Mouse (Mus musculus) kidney, postnatal 0 days (tissue): Measurements from ENCODE around the gene Pomgnt2. TPM values are rescaled to one million over a fixed set of nuclear protein-coding genes. Genes with fewer than 3 reads are reported as not detected.
"Not testable (repeated sequence)": the region's sequence is repeated elsewhere in the genome, so short reads cannot be mapped to it uniquely, and the experiment has no call there.

Experiments used
- ATAC-seq: fragments of 200-750 bp; cut with Nextera tagmentation; replicated peaks from 2 replicates; pipeline ENCODE4 v1.8.0; 2017; ENCODE audit warnings: low read depth, moderate number of reproducible peaks, moderate TSS enrichment, moderate library complexity; ENCODE audit not compliant: low FRiP score
- DNase-seq: peaks from one replicate; pipeline ENCODE4 v3.0.0-alpha.2; 2016; ENCODE audit warnings: low spot score
- H3K27ac ChIP-seq: fragments of 300-500 bp; sonication (generic); 2 replicates; pipeline ENCODE4 v1.5.1; 2014; ENCODE audit warnings: mild to moderate bottlenecking
- H3K27me3 ChIP-seq: fragments of 300-500 bp; sonication (generic); 2 replicates; pipeline ENCODE4 v1.6.1; 2014; ENCODE audit warnings: low read length, mixed read lengths; ENCODE audit not compliant: insufficient read depth
- H3K36me3 ChIP-seq: fragments of 300-500 bp; sonication (generic); 2 replicates; pipeline ENCODE4 v1.6.1; 2014; ENCODE audit warnings: low read length, mixed read lengths; ENCODE audit not compliant: insufficient read depth
- H3K4me1 ChIP-seq: fragments of 300-500 bp; sonication (generic); replicated peaks from 2 replicates; pipeline ENCODE4 v1.6.1; 2014; ENCODE audit warnings: antibody characterized with exemption, low read length, mixed read lengths; ENCODE audit not compliant: insufficient read depth
- H3K4me2 ChIP-seq: fragments of 300-500 bp; sonication (generic); 2 replicates; pipeline ENCODE4 v1.6.1; 2014; ENCODE audit warnings: mild to moderate bottlenecking, low read length, moderate library complexity, mixed read lengths
- H3K4me3 ChIP-seq: fragments of 300-500 bp; sonication (generic); replicated peaks from 2 replicates; pipeline ENCODE4 v1.5.1; 2014; ENCODE audit warnings: low read depth, low read length
- H3K9ac ChIP-seq: fragments of 300-500 bp; sonication (generic); 2 replicates; pipeline ENCODE4 v1.6.1; 2014; ENCODE audit warnings: low read depth, low read length
- H3K9me3 ChIP-seq: fragments of 300-500 bp; sonication (generic); replicated peaks from 2 replicates; pipeline ENCODE4 v1.6.1; 2016; ENCODE audit warnings: low read length, inconsistent platforms, mixed read lengths
- CTCF ChIP-seq: IDR thresholded peaks from 2 replicates; pipeline ENCODE4 v1.5.1; 2016; ENCODE audit warnings: antibody characterized with exemption, low read depth, mild to moderate bottlenecking, moderate library complexity
- WGBS: fragments of 180-500 bp; shearing (Covaris S2); extraction: QIAGEN DNeasy Blood & Tissue Kit; methylation state at CpG from one replicate; pipeline ENCODE4 v1.1.7; 2014; 5-methylcytosine and 5-hydroxymethylcytosine counted together
- polyA plus RNA-seq: library from polyadenylated mRNA; unstranded; fragments of >200 nt; fragmentation: Nextera tagmentation; extraction: Ambion mirVana; gene quantifications from 2 replicates; pipeline ENCODE4 v1.2.1, GENCODE M21; 2015

Pomgnt2 gene
- polyA plus RNA-seq, 1 experiment from 2014 or later, result 12.6 TPM

- 90% methylated on average over 6 of the region's 6 CpGs for WGBS
- TF ChIP-seq CTCF, result no peak
- ATAC-seq (no peak), DNase-seq (no peak)
- Histone ChIP-seq H3K4me2 (no peak overlapping the region), H3K9ac (no peak overlapping the region), H3K36me3 (no peaks in the 10 kb centered on the region), H3K27me3 (no peaks in the 10 kb centered on the region), H3K9me3 (no peaks in the 10 kb centered on the region), H3K4me3 (no peak overlapping the region), H3K27ac (no peak overlapping the region), H3K4me1 (0 out of 2 replicates have a peak, but pooled peaks cover 7% of the 10 kb centered on the region)
Measured at GRCm38 (mm10) chr9:122024419-122024818, 27.5 kb upstream of the Pomgnt2 start.

GRCm38 (mm10) chr9:122023873-122024272 is 27.0 kb upstream of the Pomgnt2 start:
- Histone ChIP-seq H3K27me3 (no peaks in the 10 kb centered on the region), H3K9me3 (no peaks in the 10 kb centered on the region), H3K27ac (peak overlapping the region; percentile 48; the same call in 1 of the 2 replicates), H3K36me3 (no peaks in the 10 kb centered on the region), H3K4me1 (peaks cover 4% of the 10 kb centered on the region; the same call in 1 of the 2 replicates), H3K9ac (no peak overlapping the region), H3K4me2 (no peak overlapping the region), H3K4me3 (no peak overlapping the region)
- no peak for ATAC-seq
- no peak for DNase-seq
- no peak for TF ChIP-seq CTCF
- 81% methylated on average over 5 of the region's 5 CpGs for WGBS

- no peak overlapping the region for H3K4me3 ChIP-seq
- 61% methylated on average over 9 of the region's 9 CpGs for WGBS
- H3K4me1 ChIP-seq, result peaks cover 4% of the 10 kb centered on the region; the same call in 1 of the 2 replicates
- peak overlapping the region; percentile 48 for H3K27ac ChIP-seq
- H3K27me3 ChIP-seq, result no peaks in the 10 kb centered on the region
- DNase-seq, result peak; percentile 59
- H3K9me3 ChIP-seq, result no peaks in the 10 kb centered on the region
- TF ChIP-seq CTCF, result no peak
- no peak overlapping the region for H3K4me2 ChIP-seq
- ATAC-seq, result 0 out of 2 replicates have a peak, but pooled peaks have one; percentile 8
- H3K9ac ChIP-seq, result no peak overlapping the region
- H3K36me3 ChIP-seq, result no peaks in the 10 kb centered on the region
Measured at GRCm38 (mm10) chr9:122022776-122023175, 25.9 kb upstream of the Pomgnt2 start.

DNA sequence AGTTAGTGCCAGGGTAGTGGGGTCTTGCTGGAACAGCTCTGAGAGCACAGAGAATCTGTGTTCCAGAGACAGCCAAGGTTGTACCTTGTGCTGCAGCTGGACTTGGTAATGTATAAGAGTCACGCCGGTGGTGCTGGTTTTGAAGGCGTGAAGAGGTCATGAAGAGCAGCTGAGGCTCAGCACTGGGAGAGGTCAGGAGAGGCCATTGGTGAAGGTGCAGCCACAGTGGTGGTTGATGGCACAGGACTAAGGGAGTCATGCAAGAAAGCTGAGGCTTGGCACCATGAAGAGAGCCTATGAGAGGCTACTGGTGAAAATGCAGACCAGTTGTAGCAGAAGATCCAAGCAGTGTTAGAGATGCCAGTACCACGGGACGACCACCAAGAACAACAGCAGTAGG is 24.7 kb upstream of the Pomgnt2 start:
- Histone ChIP-seq H3K9me3 (no peaks in the 10 kb centered on the region), H3K27ac (no peak overlapping the region), H3K4me3 (no peak overlapping the region), H3K27me3 (no peaks in the 10 kb centered on the region), H3K4me2 (no peak overlapping the region), H3K4me1 (no peaks in the 10 kb centered on the region; the same call in 1 of the 2 replicates), H3K9ac (no peak overlapping the region), H3K36me3 (no peaks in the 10 kb centered on the region)
- ATAC-seq (no peak), DNase-seq (no peak)
- no peak for TF ChIP-seq CTCF
- WGBS, result 90% methylated on average over 5 of the region's 5 CpGs

DNA sequence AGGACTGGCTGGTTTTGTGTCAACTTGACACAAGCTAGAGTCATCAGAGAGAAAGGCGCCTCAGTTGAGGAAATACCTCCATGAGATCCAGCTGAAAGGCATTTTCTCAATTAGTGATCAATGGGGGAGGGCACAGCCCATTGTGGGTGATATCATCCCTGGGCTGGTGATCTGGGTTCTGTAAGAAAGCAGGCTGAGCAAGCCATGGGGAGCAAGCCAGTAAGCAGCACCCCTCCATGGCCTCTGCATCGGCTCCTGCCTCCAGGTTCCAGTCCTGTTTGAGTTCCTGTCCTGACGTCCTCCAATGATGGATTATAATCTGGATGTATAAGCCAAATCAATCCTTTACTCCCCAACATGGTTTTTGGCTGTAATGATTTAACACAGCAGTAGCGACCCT is 24.3 kb upstream of the Pomgnt2 start:
- not testable (repeated sequence) for DNase-seq, H3K4me3 ChIP-seq, H3K4me2 ChIP-seq, H3K9me3 ChIP-seq, H3K36me3 ChIP-seq, ATAC-seq, H3K27me3 ChIP-seq, H3K27ac ChIP-seq, H3K9ac ChIP-seq, H3K4me1 ChIP-seq
- 86% methylated on average over 4 of the region's 4 CpGs for WGBS

DNA sequence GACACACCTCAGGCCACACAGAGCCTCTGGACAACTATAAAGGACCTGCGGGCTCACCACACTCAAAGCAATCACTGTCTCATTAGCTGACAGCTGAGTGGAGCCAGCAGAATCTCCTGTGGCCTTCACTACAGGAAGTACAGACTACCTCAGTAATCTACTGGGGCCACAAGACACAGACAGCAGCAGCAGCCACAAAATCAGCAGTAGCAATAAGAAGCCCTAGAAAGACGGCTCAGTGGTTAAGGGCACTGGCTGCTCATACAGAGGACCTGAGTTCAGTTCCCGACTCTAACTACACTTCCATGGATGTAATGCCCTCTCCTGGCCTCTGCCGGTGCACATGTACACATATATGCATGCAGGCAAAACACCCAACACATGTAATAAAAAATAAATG is 23.4 kb upstream of the Pomgnt2 start:
- Histone ChIP-seq H3K4me1 (no peaks in the 10 kb centered on the region; the same call in 1 of the 2 replicates), H3K27ac (no peak overlapping the region), H3K4me3 (no peak overlapping the region), H3K36me3 (no peaks in the 10 kb centered on the region), H3K4me2 (no peak overlapping the region), H3K27me3 (no peaks in the 10 kb centered on the region), H3K9me3 (no peaks in the 10 kb centered on the region), H3K9ac (no peak overlapping the region)
- TF ChIP-seq CTCF, result no peak
- ATAC-seq, result no peak
- no peak for DNase-seq
- 82% methylated on average over 4 of the region's 4 CpGs for WGBS
